Mouse (Mus musculus): ENCODE measurements around the gene Blm.

Blm gene

GRCm38 (mm10) chr7:80413512-80414302, 121.2 kb downstream of the Blm start:
- ChIA-PET POLR2A (interaction anchor here in 3 of 4 experiments (0.6 to 3.9 kb wide), 11 partner anchors 8 to 691 kb away, joined by 3 to 19 read pairs (median 4); partner anchors contain the start of genes Blm (in 1 of the 3) and Furin (in 1 of the 3)), CTCF (interaction anchor here in 1 of 4 experiments (1.6 kb wide), 1 partner anchor 36 kb away, joined by 3 read pairs; no protein-coding TSS in a partner anchor)

GRCm38 (mm10) chr7:80412781-80413180, 122.1 kb downstream of the Blm start:
- CTCF ChIA-PET = interaction anchor here in 1 of 4 experiments (0.5 kb wide), 1 partner anchor 23 kb away, joined by 6 read pairs; no protein-coding TSS in a partner anchor
- POLR2A ChIA-PET = interaction anchor here in 2 of 4 experiments (0.5 to 3.9 kb wide), 8 partner anchors 9 to 366 kb away, joined by 3 to 19 read pairs (median 3); partner anchors contain the start of gene Blm (in 1 of the 2)

GRCm38 (mm10) chr7:80412279-80412678, 122.6 kb downstream of the Blm start:
- CTCF ChIA-PET = no interaction called here
- POLR2A ChIA-PET = interaction anchor here in 1 of 4 experiments (0.5 to 3.9 kb wide), 3 partner anchors 10 to 40 kb away, joined by 3 to 19 read pairs (median 3); no protein-coding TSS in a partner anchor

- POLR2A ChIA-PET = interaction anchor here in 1 of 4 experiments (1.6 kb wide), 1 partner anchor 8 kb away, joined by 6 read pairs; no protein-coding TSS in a partner anchor
- CTCF ChIA-PET = interaction anchor here in 2 of 4 experiments (0.8 to 1.5 kb wide), 3 partner anchors 24 to 33 kb away, joined by 3 to 4 read pairs (median 3); no protein-coding TSS in a partner anchor
These were observed 124.5 kb downstream of the Blm start for GRCm38 (mm10) chr7:80410380-80410779.

- ChIA-PET POLR2A (interaction anchor here in 2 of 4 experiments (0.5 to 5.3 kb wide), 6 partner anchors 11 to 97 kb away, joined by 3 to 27 read pairs (median 3); no protein-coding TSS in a partner anchor), CTCF (interaction anchor here in 2 of 4 experiments (0.5 to 1.0 kb wide), 2 partner anchors 17 to 379 kb away, joined by 3 read pairs; no protein-coding TSS in a partner anchor)
These were observed 127.2 kb downstream of the Blm start for GRCm38 (mm10) chr7:80407712-80408111.

GRCm38 (mm10) chr7:80406186-80406585, 128.7 kb downstream of the Blm start:
- ChIA-PET POLR2A (interaction anchor here in 2 of 4 experiments (0.6 to 5.3 kb wide), 2 partner anchors 12 to 23 kb away, joined by 3 to 27 read pairs; no protein-coding TSS in a partner anchor), CTCF (interaction anchor here in 1 of 4 experiments (0.6 kb wide), 1 partner anchor 357 kb away, joined by 3 read pairs; no protein-coding TSS in a partner anchor)

GRCm38 (mm10) chr7:80405188-80405695, 129.7 kb downstream of the Blm start, which contains the start of gene Furin:
Gene Furin, minus strand, starts transcription at chr7:80405436.
- CTCF ChIA-PET = interaction anchor here in 2 of 4 experiments (0.6 to 1.3 kb wide), 3 partner anchors 19 to 39 kb away, joined by 4 to 5 read pairs (median 4); no protein-coding TSS in a partner anchor
- POLR2A ChIA-PET = interaction anchor here in 3 of 4 experiments (0.6 to 5.3 kb wide), 8 partner anchors 9 to 187 kb away, joined by 3 to 27 read pairs (median 3); partner anchors contain the start of gene Blm (in 1 of the 3)
